Mouse (Mus musculus) urinary bladder, postnatal 0 days (tissue): ENCODE results near the gene Vmn2r14. TPM values are rescaled to one million over a fixed set of nuclear protein-coding genes. Genes with fewer than 3 reads are reported as not detected.

Source experiments
- polyA plus RNA-seq: library from polyadenylated mRNA; unstranded; fragments of >200 nt; fragmentation: Nextera tagmentation; extraction: Ambion mirVana; gene quantifications from 2 replicates; pipeline ENCODE4 v1.2.1, GENCODE M21; 2015

Vmn2r14 gene
- polyA plus RNA-seq = not detected in 2 replicates

GRCm38 (mm10) chr5:109224608-109225007 is at the start of gene Vmn2r14:
Vmn2r14 (minus strand) TSS chr5:109224708.

GRCm38 (mm10) chr5:109192099-109192498 is 32.4 kb downstream of the Vmn2r14 start, which contains the start of gene Vmn2r13:
Vmn2r13 (minus strand) TSS chr5:109192199.

Other genes starting within 250 kb of the Vmn2r14 start
- not detected in 2 replicates for gene Vmn2r10, start 218.2 kb downstream of the Vmn2r14 start, polyA plus RNA-seq
- not detected in 2 replicates for gene Vmn2r11, start 165.1 kb downstream of the Vmn2r14 start, polyA plus RNA-seq
- not detected in 2 replicates for gene Vmn2r12, start 126.8 kb downstream of the Vmn2r14 start, polyA plus RNA-seq
- not detected in 2 replicates for gene Vmn2r13, start 32.5 kb downstream of the Vmn2r14 start, polyA plus RNA-seq
- gene Vmn2r15, start 72.9 kb upstream of the Vmn2r14 start, polyA plus RNA-seq = not detected in 2 replicates
- gene Vmn2r16, start 105.5 kb upstream of the Vmn2r14 start, polyA plus RNA-seq = not detected in 2 replicates
- gene Vmn2r17, start 195.0 kb upstream of the Vmn2r14 start, polyA plus RNA-seq = not detected in 2 replicates